Mouse (Mus musculus) right cerebral cortex, postnatal 36 days (tissue): ENCODE data around the gene Gen1.

Experiments used
- DNase-seq, 2 experiments: peaks; one replicate each; pipeline ENCODE4 v3.0.0; 2022; ENCODE audit warnings: low spot score in 2 of 2, mixed read lengths in 1 of 2

The Gen1 gene

GRCm38 (mm10) chr12:11224722-11225121 lies 40.9 kb downstream of the Gen1 start:
- no peak for DNase-seq

DNA sequence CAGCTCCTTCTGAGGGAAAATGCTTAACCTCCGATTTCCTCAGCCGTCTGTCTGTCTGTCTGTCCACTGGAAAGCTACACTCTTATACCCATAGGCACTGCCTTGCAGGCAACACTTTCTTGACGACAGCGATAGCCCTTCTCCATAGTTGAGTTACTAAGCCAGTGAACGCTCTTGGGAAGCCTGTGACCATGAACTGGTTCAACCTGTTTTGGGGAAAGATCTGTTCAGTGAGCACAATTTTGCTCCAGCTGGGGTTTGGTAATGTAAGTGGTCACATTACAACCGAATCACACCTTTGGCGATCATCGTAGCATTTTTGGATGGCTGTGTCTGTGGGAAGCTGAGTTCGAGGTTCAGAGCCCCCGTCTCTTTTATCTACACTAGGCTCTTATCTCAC lies 42.5 kb downstream of the Gen1 start:
- DNase-seq: no peak

GRCm38 (mm10) chr12:11222566-11222965 lies 43.0 kb downstream of the Gen1 start:
- DNase-seq: no peak

GRCm38 (mm10) chr12:11221524-11222330 lies 43.9 kb downstream of the Gen1 start:
- DNase-seq: no peak

GRCm38 (mm10) chr12:11217726-11218250 lies 47.8 kb downstream of the Gen1 start:
- DNase-seq: no peak

DNA sequence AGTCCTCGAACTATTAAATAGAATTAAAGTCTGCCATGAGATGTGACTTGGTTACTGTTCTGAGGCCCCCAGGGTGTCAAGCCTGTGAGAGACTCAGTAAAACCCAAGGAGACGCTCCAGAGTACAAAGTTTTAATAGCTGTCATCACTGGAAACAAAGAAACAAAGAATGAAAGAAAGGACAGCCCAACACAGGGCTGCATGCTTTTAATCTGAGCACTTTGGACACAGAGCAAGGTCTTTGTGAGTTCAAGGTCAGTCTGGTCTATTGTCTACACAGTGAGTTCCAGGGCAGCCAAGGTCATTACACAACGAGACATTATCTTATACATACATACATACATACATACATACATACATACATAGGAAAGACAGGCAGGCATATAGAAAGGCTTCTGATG lies 49.1 kb downstream of the Gen1 start:
- no peak for DNase-seq

DNA sequence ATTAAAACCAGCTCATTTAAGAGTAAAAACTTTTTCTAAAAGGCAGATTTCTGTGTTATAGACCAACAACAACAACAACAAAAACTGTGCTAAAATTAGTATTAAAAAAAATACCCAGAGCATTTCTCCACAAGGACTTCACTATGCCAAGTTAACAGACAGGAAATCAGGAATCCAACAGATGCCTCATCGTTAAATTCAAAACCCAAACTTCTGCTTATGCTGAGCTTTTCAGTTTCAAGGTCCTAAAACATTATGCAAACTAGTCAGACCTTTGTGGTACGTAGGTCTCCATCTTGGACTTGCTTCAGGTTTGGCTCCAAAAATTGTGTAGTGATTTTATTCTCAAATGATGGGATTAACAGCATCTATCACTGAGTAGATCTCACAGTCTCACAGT lies 50.0 kb downstream of the Gen1 start:
- no peak for DNase-seq

- DNase-seq: no peak
Observed at GRCm38 (mm10) chr12:11214776-11215175, 50.8 kb downstream of the Gen1 start.

- no peak for DNase-seq
Observed at GRCm38 (mm10) chr12:11212881-11213280, 52.7 kb downstream of the Gen1 start.

GRCm38 (mm10) chr12:11210361-11210760 lies 55.2 kb downstream of the Gen1 start:
- no peak for DNase-seq

- no peak for DNase-seq
Observed at GRCm38 (mm10) chr12:11209636-11210035, 56.0 kb downstream of the Gen1 start.

GRCm38 (mm10) chr12:11208872-11209271 lies 56.7 kb downstream of the Gen1 start, which contains the start of gene Msgn1:
Msgn1 (minus strand) TSS chr12:11208972.
- no peak for DNase-seq

GRCm38 (mm10) chr12:11206321-11206720 lies 59.3 kb downstream of the Gen1 start:
- DNase-seq: no peak

GRCm38 (mm10) chr12:11203694-11204665 lies 61.6 kb downstream of the Gen1 start:
- no peak for DNase-seq

DNA sequence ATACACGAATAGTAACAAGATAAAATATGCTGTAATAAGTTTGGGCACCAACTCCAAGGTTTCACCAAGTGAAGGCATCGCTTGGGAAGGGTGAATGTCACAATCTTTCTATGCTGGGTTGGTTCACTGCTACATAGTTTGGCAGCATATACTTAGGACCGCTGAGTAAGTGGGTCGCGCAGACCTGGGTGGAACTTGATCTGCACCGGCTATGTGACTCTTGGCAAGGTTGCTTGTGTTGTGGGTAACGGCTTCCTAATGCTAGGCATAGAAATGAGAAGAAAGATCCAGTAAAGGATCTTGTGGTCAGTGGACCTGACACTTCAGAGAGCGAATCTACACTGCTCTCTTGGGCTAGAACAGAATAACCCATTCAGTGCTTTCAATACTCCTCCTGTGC lies 63.1 kb downstream of the Gen1 start:
- DNase-seq: no peak

DNA sequence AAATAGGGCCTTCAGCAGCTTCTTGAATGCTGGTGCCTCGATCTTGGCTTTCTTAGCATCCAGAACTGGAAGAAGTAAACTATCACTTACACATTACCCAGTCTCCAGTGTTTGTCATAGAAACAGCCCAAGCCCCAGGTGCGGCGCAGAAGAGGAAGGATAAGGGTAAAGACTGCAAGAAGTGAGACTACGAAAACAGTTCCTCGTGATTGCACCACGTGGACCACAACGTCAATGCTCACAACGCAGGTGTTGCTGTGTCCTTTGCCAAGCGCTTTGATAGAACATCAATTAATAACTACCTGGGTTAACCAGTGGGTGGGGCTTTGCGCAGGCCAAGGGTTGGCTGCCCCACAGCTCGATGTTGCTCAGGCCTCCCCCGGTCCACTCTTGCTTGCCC lies 64.9 kb downstream of the Gen1 start:
- no peak for DNase-seq

DNA sequence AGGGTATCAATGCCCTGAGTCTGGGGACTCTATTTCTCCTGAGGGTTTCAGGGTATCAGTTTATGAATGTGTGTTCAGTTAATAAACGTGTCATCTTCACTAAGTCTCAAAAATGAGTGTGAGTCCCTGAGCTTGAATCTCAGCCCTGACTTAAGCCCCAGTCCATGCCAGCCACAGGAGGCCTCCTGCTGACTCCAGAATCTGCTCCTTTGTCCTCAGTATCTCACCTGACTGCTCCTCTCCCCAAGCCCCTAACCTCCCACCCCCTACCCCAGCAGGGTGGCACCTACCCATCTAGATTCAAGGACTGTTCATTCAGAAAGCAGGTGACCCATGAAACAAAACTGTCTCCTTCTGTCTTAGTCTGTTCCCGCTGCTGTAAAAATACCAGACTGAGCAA lies 67.0 kb downstream of the Gen1 start:
- no peak for DNase-seq

GRCm38 (mm10) chr12:11198026-11198425 lies 67.6 kb downstream of the Gen1 start:
- DNase-seq: no peak

- no peak for DNase-seq
Observed at GRCm38 (mm10) chr12:11196830-11197229, 68.8 kb downstream of the Gen1 start.

DNA sequence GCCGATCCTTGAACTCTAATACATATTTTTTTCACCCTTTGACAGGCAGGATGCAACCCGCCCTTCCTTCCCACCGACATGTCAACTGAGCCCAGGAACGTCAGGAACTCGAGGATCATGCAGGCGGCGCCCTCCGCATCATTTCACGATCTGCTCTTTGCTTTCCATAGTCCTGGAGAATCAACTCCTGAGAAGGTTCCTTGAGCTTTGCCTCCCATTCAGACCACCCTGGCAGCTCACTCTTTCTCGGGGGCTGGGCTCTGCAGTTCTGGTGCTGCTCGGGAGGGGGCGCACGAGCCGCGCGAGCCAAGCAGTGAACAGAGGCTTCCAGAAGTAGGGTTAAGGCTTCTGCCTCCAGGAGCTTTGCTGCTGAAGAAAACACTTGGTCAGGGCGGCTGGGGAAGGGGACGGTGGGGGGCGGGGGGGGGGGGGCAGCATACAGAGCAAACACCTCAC lies 69.4 kb downstream of the Gen1 start:
- DNase-seq: peak; percentile 27 to 54

- DNase-seq: no peak
Observed at GRCm38 (mm10) chr12:11195031-11195430, 70.6 kb downstream of the Gen1 start.
